Mouse (Mus musculus) intestine, postnatal 0 days (tissue): ENCODE measurements around the gene Gm4553. TPM values are rescaled to one million over a fixed set of nuclear protein-coding genes. Genes with fewer than 3 reads are reported as not detected.
"Not testable (repeated sequence)": the region's sequence is repeated elsewhere in the genome, so short reads cannot be mapped to it uniquely, and the experiment has no call there.

ENCODE experiments used
- ATAC-seq: fragments of 200-750 bp; cut with Nextera tagmentation; 2 replicates; pipeline ENCODE4 v1.8.0; 2017; ENCODE audit warnings: mild to moderate bottlenecking, moderate TSS enrichment, moderate library complexity
- H3K27ac ChIP-seq: fragments of 300-500 bp; sonication (generic); 2 replicates; pipeline ENCODE4 v1.5.1; 2014; ENCODE audit warnings: mild to moderate bottlenecking, low read depth, low read length, moderate library complexity
- H3K27me3 ChIP-seq: fragments of 300-500 bp; sonication (generic); replicated peaks from 2 replicates; pipeline ENCODE4 v1.6.1; 2014; ENCODE audit warnings: low read length, mixed read lengths; ENCODE audit not compliant: control insufficient read depth, insufficient read depth
- H3K36me3 ChIP-seq: fragments of 300-500 bp; sonication (generic); 2 replicates; pipeline ENCODE4 v1.6.1; 2014; ENCODE audit warnings: mild to moderate bottlenecking, moderate library complexity; ENCODE audit not compliant: control insufficient read depth, insufficient read depth
- H3K4me1 ChIP-seq: fragments of 300-500 bp; sonication (generic); replicated peaks from 2 replicates; pipeline ENCODE4 v1.6.1; 2014; ENCODE audit warnings: antibody characterized with exemption, low read length, mixed read lengths; ENCODE audit not compliant: control insufficient read depth, insufficient read depth
- H3K4me2 ChIP-seq: fragments of 300-500 bp; sonication (generic); replicated peaks from 2 replicates; pipeline ENCODE4 v1.6.1; 2014; ENCODE audit warnings: low read depth, mild to moderate bottlenecking, moderate library complexity
- H3K4me3 ChIP-seq: fragments of 300-500 bp; sonication (generic); 2 replicates; pipeline ENCODE4 v1.5.1; 2014; ENCODE audit warnings: low read depth, low read length
- H3K9ac ChIP-seq: fragments of 300-500 bp; sonication (generic); 2 replicates; pipeline ENCODE4 v1.6.1; 2014; ENCODE audit warnings: mild to moderate bottlenecking, low read depth, low read length
- H3K9me3 ChIP-seq: fragments of 300-500 bp; sonication (generic); 2 replicates; pipeline ENCODE4 v1.6.1; 2016; ENCODE audit warnings: mixed run types; ENCODE audit not compliant: control insufficient read depth
- CTCF ChIP-seq: sonication (generic); IDR thresholded peaks from 2 replicates; pipeline ENCODE4 v1.5.1; 2016; ENCODE audit warnings: low read depth, mild to moderate bottlenecking, control low read depth, antibody characterized with exemption, moderate library complexity
- WGBS: fragments of 180-500 bp; shearing (Covaris S2); extraction: QIAGEN DNeasy Blood & Tissue Kit; methylation state at CpG from one replicate; pipeline ENCODE4 v1.1.7; 2014; 5-methylcytosine and 5-hydroxymethylcytosine counted together
- polyA plus RNA-seq: library from polyadenylated mRNA; unstranded; fragments of >200 nt; fragmentation: Nextera tagmentation; extraction: Ambion mirVana; gene quantifications from 2 replicates; pipeline ENCODE4 v1.2.1, GENCODE M21; 2015

Gm4553 gene
- polyA plus RNA-seq, 1 experiment from 2014 or later, result not detected

GRCm38 (mm10) chr7:142155308-142155707, 10.2 kb downstream of the Gm4553 start:
- Histone ChIP-seq H3K4me1 (no peaks in the 10 kb centered on the region), H3K4me2 (no peak overlapping the region), H3K4me3 (no peak overlapping the region), H3K27ac (no peak overlapping the region), H3K9ac (no peak overlapping the region), H3K27me3 (no peaks in the 10 kb centered on the region), H3K36me3 (no peaks in the 10 kb centered on the region), H3K9me3 (no peaks in the 10 kb centered on the region)
- 21% methylated on average over 1 of the region's 1 CpGs for WGBS
- no peak for ATAC-seq
- no peak for TF ChIP-seq CTCF

DNA sequence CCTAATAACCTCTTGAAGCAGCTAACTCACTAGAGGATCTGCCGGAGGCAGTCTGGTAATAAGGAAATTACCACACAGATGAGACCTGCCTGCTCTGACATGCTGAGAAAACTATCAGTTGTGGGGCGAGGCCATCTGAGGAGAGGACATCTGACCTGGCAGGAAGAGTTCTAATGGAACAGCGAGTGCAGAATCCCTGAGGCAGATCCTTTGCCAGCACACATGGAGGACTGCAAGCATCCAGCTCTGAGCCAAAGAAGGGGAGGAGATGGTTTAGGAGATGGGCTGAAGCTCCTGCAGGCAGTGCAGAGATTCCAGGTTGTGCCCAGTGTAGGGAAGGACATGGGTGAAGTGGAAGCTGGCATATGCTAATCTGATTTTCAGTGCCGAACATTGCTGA, 13.3 kb downstream of the Gm4553 start:
- Histone ChIP-seq H3K4me3 (no peak overlapping the region), H3K9ac (no peak overlapping the region), H3K27ac (no peak overlapping the region), H3K4me1 (no peaks in the 10 kb centered on the region), H3K27me3 (no peaks in the 10 kb centered on the region), H3K4me2 (no peak overlapping the region), H3K9me3 (no peaks in the 10 kb centered on the region), H3K36me3 (no peaks in the 10 kb centered on the region)
- no peak for ATAC-seq
- WGBS, result 72% methylated on average over 4 of the region's 4 CpGs
- TF ChIP-seq CTCF, result no peak

DNA sequence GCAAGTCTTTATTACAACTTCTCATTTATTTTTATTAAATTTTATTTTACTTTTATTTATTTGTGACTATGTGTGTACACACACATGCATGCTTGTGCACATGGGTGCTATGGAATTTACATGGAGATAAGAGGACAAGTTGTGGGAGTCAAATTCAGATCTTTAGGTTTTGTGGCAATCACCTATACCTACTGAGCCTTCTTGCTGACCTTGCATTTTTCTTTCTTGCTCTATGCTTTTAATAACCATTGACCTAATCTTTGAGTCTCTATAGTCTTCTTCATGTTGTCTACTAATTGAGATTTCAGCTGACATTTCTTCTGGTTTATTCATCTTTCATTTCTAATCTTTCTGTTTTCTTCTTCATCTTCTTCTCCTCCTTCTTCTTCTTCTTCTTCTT, 16.9 kb downstream of the Gm4553 start:
- H3K27me3 ChIP-seq, result peaks cover 6% of the 10 kb centered on the region; the same call in 1 of the 2 replicates
- no peak overlapping the region for H3K4me2 ChIP-seq
- ATAC-seq, result no peak
- H3K27ac ChIP-seq, result no peak overlapping the region
- no peaks in the 10 kb centered on the region for H3K36me3 ChIP-seq
- H3K4me3 ChIP-seq, result no peak overlapping the region
- H3K9me3 ChIP-seq, result no peaks in the 10 kb centered on the region
- TF ChIP-seq CTCF, result no peak
- no peak overlapping the region for H3K9ac ChIP-seq
- H3K4me1 ChIP-seq, result no peaks in the 10 kb centered on the region

DNA sequence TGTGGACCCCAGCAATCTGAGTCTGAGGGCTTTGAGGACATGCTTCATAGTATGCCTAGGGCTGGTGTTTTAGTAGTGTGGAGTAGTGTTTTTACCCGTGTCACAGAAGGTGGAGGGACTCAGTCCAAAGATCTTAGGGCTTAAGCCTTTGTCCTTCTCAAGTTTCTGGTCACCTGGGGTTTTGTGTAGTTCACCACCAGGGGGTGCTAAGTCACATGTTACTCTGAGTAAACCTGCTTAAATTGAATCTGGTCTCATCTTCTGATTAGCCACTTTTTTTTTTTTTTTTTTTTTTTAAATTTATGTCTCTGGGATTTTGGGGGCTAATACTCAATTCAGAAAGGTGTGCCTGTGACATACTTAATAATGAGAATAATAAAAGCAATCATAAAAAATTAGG, 19.5 kb downstream of the Gm4553 start:
- Histone ChIP-seq H3K4me1 (no peaks in the 10 kb centered on the region), H3K36me3 (no peaks in the 10 kb centered on the region), H3K9ac (no peak overlapping the region), H3K4me2 (no peak overlapping the region), H3K4me3 (no peak overlapping the region), H3K27me3 (peaks cover 6% of the 10 kb centered on the region; the same call in 1 of the 2 replicates), H3K9me3 (no peaks in the 10 kb centered on the region), H3K27ac (no peak overlapping the region)
- no peak for ATAC-seq
- WGBS, result 0% methylated on average over 1 of the region's 1 CpGs
- peak; percentile 74 for TF ChIP-seq CTCF

- H3K9ac ChIP-seq, result no peak overlapping the region
- H3K27me3 ChIP-seq, result peaks cover 6% of the 10 kb centered on the region; the same call in 1 of the 2 replicates
- ATAC-seq, result no peak
- no peak overlapping the region for H3K4me2 ChIP-seq
- no peaks in the 10 kb centered on the region for H3K36me3 ChIP-seq
- no peak overlapping the region for H3K4me3 ChIP-seq
- H3K27ac ChIP-seq, result no peak overlapping the region
- H3K4me1 ChIP-seq, result no peaks in the 10 kb centered on the region
- 34% methylated on average over 4 of the region's 4 CpGs for WGBS
- peak; percentile 65 for TF ChIP-seq CTCF
- H3K9me3 ChIP-seq, result no peaks in the 10 kb centered on the region
Observed at GRCm38 (mm10) chr7:142145413-142145940, 20.1 kb downstream of the Gm4553 start.

GRCm38 (mm10) chr7:142144507-142144906, 21.0 kb downstream of the Gm4553 start, which contains the start of gene Gm45337:
Gm45337 (minus strand) TSS chr7:142144607.
- no peak for ATAC-seq
- Histone ChIP-seq H3K36me3 (no peaks in the 10 kb centered on the region), H3K4me1 (no peaks in the 10 kb centered on the region), H3K4me3 (no peak within 1 kb of the TSS), H3K27ac (no peak within 1 kb of the TSS), H3K9ac (no peak within 1 kb of the TSS), H3K27me3 (peaks cover 6% of the 10 kb centered on the region; the same call in 1 of the 2 replicates), H3K4me2 (no peak within 1 kb of the TSS), H3K9me3 (no peaks in the 10 kb centered on the region)
- TF ChIP-seq CTCF, result no peak
- 73% methylated on average over 1 of the region's 1 CpGs for WGBS

DNA sequence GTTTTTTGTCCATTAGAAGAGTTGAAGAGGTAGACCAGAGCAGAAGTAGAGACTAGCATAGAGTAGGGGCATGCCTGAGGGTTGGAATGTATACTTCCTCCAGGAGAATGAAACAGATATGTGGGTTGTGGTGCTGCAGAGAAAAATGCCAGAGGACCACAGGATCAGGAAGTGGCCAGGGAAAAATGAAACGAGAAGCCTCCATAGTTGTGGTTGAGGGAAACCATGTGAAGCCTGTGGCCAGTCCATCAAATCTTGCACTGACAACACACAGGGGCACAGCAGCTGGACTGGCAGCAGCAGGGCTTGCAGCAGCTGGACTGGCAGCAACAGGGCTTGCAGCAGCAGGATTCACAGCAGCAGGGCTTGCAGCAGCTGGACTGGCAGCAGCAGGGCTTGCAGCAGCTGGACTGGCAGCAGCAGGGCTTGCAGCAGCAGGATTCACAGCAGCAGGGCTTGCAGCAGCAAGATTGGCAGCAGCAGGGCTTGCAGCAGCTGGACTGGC, 22.0 kb downstream of the Gm4553 start:
- H3K27me3 ChIP-seq, H3K36me3 ChIP-seq, ATAC-seq, H3K4me3 ChIP-seq, H3K4me1 ChIP-seq, H3K9me3 ChIP-seq, H3K27ac ChIP-seq, H3K9ac ChIP-seq, H3K4me2 ChIP-seq: not testable (repeated sequence)
- 28% methylated on average over 1 of the region's 1 CpGs for WGBS
